Mouse (Mus musculus): ENCODE data around the gene Sdk1.

DNA sequence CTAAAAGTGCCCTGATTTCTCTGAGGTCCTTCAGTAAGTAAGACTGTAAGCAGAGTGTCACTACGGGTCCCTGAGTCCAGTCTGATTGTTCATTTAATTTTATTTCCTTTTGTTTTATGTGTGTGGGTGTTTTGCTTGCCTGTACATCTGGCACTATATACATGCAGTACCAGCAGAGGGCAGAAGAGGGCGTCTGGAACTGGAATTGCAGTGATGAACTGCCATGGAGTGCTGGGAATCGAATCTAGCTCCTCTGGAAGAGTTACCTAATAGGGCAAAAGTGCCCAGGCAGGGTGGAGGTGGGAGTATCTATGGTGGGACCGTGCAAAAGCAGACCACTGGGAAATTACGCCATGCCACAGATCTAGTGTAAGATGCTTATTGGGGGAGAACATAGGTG lies 497.4 kb downstream of the Sdk1 start:
- TF ChIP-seq ZNF384 (IDR thresholded peaks at IDR 0.05; ENCODE audit: low read depth, low read length) (no peak), ZC3H11A (IDR thresholded peaks at IDR 0.05; ENCODE audit: borderline replicate concordance, low read depth, low read length) (peak; percentile 23; the same call in 1 of the 2 replicates)
